Mouse (Mus musculus) mature B cell (primary cell): Measurements from ENCODE around the gene Elavl4.

ENCODE experiments used
- in situ Hi-C: fragments of 300-500 bp; cut with MboI; formaldehyde crosslinking; loops from 2 replicates; pipeline ENCODE4 v1.14.3; 2019

Gene Elavl4

DNA sequence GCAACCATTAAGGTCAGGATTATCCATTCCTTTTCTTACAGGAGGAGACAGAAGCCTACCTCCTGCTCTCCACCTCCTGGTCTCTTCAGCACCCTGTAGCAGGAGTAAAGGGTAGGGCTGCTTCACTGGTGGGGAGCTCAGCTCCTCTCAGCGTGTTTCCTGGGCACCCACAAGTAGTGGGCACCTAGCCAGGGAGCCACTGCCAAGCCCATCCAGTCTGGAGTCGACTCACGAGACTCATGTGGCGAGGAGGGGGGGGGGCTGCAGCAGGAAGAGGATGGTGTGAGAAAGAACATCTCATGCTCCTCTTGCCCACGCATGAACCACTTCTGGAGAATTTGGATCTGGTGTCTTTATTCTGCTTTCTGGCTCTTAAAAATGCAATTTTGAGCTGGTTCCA, 186.5 kb downstream of the Elavl4 start:
- in situ Hi-C loops: no loop called here

GRCm38 (mm10) chr4:110161600-110161999, 190.1 kb downstream of the Elavl4 start:
- in situ Hi-C loops: no loop called here

DNA sequence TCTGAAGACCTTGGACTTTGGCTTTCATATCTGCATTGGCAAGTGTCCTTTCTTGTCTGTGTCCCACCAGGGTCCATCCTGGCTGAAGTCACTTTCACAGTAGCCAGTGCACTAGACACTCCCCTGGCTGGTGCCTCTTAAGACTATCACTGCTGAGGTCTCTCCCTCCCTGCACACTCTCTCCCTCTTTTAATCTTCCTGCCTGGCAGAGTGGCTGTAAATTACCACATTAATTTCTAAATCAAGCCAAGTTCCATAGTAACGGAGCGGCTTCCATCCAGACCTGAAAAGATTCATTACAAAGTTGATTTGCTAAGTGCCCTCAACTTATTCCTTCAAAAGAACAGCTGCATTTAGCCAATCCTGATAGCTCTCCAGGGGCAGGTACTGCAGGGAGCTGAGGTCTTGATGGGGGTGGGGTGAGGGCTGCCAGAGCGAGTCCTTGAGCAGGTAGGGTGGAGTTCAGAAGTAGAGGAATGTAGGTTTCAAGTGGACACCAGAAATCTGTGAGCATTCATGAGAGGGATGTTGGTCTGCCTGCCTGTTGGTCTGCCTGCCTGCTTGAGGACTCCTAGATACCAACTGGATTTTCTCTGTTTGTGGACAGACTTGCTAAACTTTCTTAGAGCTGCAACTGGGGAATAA, 194.1 kb downstream of the Elavl4 start:
- in situ Hi-C loops: no loop called here

- in situ Hi-C loops: no loop called here
Observed at GRCm38 (mm10) chr4:110155954-110156353, 195.8 kb downstream of the Elavl4 start.
